Mouse (Mus musculus) bone marrow, adult 2 months (tissue): ENCODE measurements around the gene Tssk6.

Experiments
- CTCF ChIP-seq: fragments of 200-500 bp; IDR thresholded peaks from 2 replicates; pipeline ENCODE4 v1.5.1; 2011; ENCODE audit warnings: low read length, control low read depth; ENCODE audit not compliant: control insufficient read depth, insufficient read depth
- POLR2A ChIP-seq: fragments of 200-500 bp; IDR thresholded peaks from 2 replicates; pipeline ENCODE4 v1.6.1; 2011; ENCODE audit warnings: low read depth, mild to moderate bottlenecking, control low read depth, low read length, borderline replicate concordance; ENCODE audit not compliant: control insufficient read depth

DNA sequence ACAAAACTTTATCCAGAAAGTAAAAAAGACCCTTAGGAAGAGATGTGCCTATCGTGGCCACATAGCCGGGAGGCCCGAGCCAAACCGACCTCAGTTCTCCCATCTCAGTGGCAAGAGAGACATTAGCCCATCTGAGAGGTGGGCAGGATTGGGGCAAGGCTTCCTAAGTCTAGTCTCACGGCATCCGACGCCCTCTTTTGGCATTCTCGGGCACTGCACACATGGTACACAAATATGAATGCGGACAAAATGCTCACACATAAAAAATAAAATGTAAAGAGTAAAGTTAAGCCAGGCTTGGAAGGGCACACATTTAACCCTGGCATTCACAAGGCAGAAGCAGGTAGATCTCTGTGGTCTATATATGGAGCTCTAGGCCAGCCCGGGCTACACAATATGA, 48.1 kb upstream of the Tssk6 start:
- TF ChIP-seq POLR2A (no peak), CTCF (no peak)
